Mouse (Mus musculus) fibroblast of lung, adult 2 months (primary cell): ENCODE results near the gene Lemd2.
"Not testable (repeated sequence)": the region's sequence is repeated elsewhere in the genome, so short reads cannot be mapped to it uniquely, and the experiment has no call there.

Experiments used
- DNase-seq: peaks from one replicate; pipeline ENCODE4 v3.0.0-alpha.2; 2011; ENCODE audit warnings: low read depth

Lemd2 gene

GRCm38 (mm10) chr17:27204075-27204909 is at the start of gene Lemd2:
Gene Lemd2, minus strand, starts transcription at chr17:27204469.
- peak; percentile 84 for DNase-seq

DNA sequence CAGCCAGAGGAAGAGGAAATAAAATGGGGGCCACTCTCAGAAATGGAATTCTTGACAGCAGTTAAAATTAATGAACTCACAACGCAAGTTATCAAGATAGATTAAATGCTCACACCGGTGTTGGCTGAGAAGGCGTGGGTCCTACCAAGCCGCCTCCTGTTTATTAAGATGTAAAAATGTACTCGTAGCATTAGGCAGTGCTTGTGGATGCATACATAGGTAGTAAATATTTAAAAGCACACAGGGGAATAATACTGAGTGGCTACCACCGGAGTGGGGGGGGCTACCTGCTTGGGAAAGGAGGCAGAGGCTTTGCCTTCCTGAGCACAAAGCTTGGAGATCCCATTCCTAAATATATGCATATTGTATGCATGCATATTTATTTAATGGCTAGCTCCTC is 46.9 kb upstream of the Lemd2 start:
- no peak for DNase-seq

- DNase-seq = no peak
These were observed 46.2 kb upstream of the Lemd2 start for GRCm38 (mm10) chr17:27250461-27250860.

- DNase-seq = no peak
These were observed 44.8 kb upstream of the Lemd2 start for GRCm38 (mm10) chr17:27249073-27249472.

GRCm38 (mm10) chr17:27247680-27248386 is 43.6 kb upstream of the Lemd2 start:
- no peak for DNase-seq

- no peak for DNase-seq
These were observed 41.6 kb upstream of the Lemd2 start for GRCm38 (mm10) chr17:27245851-27246381.

- no peak for DNase-seq
These were observed 40.6 kb upstream of the Lemd2 start for GRCm38 (mm10) chr17:27244912-27245311.

GRCm38 (mm10) chr17:27242194-27243189 is 38.2 kb upstream of the Lemd2 start:
- no peak for DNase-seq

DNA sequence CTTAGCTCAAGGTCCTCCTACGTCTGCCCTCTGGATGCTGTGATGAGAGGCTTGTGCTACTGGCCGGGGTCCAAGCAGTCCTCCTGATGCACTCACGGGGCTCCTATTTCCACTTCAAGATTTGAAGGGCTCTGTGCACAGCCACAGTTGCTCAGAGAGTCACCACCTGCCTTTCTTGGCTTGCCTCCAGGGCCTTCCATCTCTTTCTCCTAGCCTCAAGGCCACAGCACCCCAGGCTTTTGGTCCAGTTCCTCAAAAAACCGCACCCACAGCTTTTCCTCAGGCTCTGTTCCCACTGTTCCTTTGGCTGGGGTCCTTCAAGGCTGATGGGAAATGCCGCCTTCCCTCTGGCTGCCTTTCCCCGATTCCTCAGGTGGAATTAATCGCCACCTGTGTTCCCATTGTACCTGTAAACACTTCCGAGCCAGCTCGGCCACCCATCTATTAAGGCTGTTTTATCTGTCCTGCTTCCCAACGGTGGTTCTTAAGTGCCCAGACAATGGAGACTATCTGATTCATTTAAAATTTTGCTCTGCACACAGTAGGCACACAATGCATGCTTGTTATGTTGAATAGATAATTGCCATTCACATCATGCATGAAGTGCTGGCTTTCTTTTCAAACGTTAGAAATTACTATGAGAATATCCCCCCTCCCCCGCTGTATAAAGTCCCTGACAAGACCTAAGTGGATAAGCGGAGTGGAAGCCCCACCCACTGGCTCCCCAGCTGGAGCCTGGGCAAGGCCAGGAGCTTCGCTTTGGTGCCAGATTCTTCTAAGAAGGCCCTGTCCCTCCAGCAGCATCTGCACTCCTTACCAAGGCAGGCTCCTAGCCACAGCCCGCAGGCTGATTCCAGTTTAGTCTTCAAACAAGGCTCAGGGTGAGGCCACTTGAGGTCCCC is 36.5 kb upstream of the Lemd2 start:
- DNase-seq = no peak

DNA sequence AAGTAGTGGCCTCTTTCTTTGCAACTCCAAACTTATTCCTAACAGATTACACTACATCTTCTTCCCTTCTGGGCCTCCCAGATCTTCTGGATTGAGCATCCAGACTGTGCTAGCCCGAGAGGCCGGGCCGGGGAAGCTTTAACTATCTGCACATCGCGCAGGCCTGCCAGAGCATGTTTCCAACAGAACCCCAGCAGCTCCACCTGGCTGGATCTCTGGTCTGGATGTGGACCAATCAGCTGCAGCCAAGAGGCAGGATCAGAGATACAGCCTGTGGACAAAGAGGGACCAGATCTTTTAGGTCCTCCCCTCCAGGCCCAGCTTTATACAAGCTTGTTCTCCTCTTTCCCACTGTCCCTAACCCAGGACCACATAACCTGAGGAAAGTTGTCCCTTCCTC is 35.7 kb upstream of the Lemd2 start:
- DNase-seq = no peak

DNA sequence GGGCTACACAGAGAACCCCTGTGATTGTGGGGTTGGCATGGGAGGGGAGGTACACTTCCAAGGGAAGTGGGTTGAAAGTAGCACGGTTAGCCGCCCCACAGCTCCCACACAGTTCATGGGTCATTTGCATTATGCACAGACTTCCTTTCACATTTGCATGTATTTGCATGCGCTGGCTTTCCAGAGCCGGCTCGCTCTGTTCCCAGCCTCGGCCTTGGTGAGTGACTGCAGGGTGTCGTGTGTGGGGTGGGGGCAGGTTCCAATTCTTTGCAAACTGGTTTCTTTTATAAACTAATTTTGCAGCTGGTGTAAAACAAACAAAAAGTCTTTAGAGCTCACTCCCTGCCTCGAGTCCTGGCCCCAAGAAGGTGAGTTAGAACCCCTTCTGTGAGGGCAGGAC is 34.4 kb upstream of the Lemd2 start:
- no peak for DNase-seq

DNA sequence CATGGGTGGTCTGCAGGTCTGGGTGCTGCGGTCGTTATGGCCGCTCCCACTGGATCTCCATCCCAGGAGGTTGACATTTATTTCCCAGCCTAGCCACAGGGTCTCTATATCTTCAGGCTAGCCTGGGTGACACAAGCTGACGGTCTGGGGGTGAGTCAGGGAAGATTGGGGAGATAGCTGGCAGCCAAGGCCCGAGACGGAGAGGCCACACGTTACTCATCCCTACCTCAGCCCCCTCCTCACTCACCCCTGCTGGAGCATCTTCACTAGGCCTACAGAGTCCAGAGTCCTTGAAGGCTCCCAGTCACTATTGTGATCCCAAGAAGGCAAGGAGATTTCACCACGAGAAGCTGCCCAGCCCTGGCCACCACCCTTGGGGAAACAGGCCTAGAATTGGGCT is 33.5 kb upstream of the Lemd2 start:
- no peak for DNase-seq

- DNase-seq = no peak
These were observed 29.0 kb upstream of the Lemd2 start for GRCm38 (mm10) chr17:27233298-27233697.

DNA sequence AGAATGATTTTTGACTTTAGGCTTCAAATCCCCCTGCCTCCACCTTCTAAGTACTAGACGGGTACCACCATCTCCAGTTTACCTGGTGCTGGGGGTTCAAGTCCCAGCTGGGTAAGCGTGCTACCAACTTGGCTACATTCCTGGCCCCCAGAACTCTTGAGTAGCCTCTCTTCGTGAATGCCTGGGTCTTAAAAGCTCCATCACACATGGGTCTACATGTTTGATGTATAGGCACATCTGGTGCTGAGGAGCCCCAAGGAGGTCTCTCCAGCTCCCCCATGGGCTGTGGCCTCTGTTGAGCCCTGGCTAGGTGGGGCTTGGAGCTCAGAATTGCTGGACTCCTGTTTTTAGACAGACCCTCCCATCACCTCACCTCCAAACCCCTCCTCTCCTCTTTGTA is 27.9 kb upstream of the Lemd2 start:
- no peak for DNase-seq

GRCm38 (mm10) chr17:27231586-27231985 is 27.3 kb upstream of the Lemd2 start:
- DNase-seq = not testable (repeated sequence)

DNA sequence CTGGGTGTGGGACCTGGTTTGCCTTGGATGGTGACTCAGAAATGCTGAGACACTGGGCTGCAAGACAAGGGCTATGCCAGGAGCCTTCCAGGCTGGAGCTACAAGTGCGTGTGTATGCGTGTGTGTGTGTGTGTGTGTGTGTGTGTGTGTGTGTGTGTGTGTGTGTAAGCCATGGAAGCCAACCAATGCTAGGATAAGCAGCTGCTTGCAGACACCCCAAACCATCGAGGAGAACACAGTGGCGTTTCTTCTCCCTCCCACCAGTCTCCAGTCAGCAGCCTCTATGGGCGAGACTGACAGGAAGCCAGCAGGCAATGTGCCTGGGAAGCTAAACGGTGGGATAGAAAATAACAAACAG is 26.9 kb upstream of the Lemd2 start:
- DNase-seq = no peak

GRCm38 (mm10) chr17:27230455-27231145 is 26.3 kb upstream of the Lemd2 start:
- DNase-seq = no peak

DNA sequence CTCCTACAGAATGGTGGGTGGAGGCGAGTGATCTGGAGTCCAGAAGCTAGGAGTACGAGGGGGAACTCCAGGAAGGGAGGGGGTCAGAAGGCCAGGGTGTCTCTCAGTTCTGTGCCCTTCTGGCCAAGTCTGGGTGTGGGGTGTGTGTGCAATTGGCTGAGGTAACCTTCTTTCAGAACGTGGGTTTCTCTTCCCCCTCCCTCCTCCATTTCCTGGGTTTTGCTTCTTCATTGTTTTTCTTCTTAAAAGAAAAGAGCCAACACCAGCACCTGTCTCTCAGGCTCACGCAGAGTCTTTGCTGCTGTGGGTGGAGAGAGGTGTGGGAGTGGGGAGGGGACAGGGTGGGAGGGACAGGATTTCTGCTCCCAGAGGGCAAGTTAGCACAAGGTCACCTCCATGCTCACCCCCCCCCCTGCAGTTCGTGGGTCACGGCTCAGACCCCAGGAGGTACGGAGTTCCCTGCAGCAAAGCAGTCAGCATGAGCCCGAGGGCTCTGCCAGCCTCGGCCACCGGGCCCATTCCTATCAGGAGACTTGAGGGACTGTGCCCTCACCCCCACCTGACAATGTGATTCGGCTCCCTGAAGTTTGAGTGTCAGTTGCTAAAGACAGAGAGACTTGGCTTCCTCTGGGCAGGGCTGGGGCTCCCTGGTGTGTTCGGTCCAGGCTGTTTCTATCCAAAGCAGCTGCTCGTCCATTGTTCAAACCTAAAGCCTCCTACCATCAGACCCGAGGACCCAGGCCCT is 25.6 kb upstream of the Lemd2 start:
- no peak for DNase-seq

- DNase-seq = no peak
These were observed 24.1 kb upstream of the Lemd2 start for GRCm38 (mm10) chr17:27228216-27228915.
